Mouse (Mus musculus): ENCODE results near the gene Cd83. TPM values are rescaled to one million over a fixed set of nuclear protein-coding genes. Genes with fewer than 3 reads are reported as not detected.

Gene Cd83
- total RNA-seq, 1 experiment from 2014 or later = 2.5 TPM

DNA sequence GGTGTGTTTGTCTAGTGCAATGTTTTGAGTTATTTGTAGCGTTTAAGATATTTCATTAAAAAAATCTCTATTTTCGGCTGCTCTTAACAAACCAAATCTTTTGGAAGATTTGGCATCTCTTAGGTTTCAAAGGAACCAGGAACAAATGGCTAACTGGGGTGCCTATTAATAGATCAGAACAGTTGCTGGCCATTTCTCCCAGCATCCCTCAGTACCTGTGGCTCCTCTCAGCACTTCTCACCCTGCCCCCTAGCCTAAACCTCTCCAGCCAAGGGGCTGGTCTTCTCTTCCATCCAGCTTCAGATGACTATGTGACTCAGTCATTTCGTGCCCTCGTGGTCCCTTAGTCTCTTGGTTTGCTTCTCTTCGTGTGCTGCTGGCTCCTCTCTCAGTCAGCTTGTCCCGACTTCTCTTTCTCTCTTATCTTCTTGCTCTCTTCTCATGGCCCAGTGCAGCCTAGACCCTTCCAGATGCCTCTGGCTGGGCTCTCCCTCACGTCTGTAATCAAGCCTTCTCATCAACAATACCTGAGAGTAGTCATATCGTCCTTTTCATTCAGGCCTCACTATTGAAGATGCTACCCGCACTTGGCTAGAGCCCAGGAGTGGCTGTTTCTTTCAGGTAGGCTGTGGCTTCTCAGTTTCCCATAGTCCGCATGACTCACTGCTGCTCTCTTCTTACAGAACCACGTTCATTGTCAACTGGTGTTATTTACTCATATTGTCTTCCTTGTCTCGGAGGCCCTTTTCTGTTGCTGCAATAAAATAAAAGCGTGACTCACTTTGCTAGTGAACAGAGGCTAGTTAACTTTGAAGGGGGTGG is 9.8 kb upstream of the Cd83 start:
- no peak for DNase-seq

DNA sequence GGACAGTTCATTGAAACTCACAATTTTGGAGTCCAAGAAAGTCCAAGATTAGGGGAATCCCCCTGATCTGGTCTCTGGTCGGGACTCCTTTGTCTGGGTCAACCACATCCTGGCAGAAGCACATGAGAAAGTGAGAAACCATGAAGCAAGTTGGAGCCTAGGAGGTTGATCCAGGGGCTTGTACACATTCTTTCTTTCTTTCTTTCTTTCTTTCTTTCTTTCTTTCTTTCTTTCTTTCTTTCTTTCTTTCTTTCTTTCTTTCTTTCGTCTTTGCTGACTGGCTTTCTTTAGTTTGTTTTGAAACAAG is 9.2 kb upstream of the Cd83 start:
- DNase-seq = no peak

DNA sequence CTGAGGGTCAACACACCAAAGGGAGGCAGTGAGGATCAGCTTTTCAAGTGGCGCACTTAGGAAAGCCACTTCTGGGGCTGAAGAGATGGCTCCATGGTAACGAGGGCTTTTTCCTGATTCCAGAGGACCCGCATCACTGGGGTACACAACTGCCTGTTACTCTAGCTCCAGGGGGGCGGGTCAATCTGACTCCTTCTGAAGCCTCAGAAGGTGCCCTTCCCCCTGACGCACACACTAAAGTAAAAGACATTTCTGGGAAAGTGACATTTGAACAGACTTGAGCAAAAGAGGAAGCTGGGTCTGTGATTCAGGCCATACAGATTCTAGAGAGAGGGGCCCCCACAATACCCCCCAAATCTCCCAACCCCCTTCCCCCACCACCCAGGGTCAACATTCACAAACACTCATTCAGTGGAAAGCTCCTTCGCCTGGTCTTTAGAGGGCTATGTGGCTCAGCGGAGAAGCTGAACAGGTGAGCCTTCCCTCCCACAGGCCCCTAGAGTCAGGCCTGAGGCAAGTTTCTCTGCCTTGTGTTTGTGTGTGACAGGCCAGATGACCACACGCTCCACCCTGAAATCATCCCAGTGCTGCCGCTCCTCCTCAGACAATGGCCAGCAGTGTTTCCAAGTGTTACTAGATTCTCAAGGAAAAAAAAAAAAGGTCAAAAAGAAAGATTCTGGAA is 7.1 kb upstream of the Cd83 start:
- DNase-seq = no peak

DNA sequence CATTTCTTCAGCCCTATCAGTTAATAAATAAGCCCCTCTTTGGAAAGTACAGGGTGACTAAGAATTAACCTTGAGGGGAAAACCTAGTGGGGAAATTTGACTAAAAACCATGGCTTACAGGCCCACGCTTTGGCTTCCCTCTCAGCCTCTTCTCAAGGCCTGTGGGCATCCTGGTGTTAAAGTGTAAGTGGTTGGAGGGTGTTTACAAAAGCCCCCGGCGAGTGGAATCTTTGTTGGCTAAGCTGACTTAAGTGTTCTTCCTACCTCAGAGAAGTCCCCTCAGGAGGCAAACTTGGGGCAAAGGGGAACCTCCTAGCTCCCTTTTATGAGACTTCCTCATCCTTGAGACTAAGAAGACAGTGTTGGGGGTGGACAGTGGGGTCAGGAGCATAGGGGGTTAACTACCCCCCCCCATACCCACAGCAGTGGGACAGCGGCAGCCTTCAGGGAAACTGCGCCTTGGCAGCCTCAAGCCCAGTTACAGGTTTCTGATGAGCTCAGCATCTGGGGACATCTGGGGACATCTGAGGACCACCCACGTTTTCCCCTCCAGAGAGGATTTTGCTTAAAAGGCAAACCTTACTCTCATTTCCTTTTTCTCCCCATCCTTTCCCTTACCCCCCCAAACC is 6.4 kb upstream of the Cd83 start:
- DNase-seq = no peak

DNA sequence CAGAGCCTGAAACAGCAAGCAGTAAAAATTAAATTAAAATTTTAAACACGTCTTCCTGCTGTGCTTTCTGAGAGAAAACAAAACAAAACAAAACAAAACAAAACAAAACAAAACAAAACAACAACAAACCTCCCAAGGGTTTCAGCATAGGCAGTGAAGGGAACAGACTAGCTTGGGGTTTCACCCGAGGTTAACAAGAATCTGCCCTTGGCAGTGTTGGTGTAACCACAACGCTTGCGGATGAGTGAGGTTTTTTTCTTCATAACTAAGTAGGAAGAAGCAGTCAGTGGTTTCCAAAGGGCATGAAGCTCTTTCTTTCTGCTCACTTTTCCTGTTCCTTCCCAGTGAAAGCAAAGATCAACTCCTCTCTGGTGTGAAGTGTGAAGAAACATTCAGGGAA is 5.6 kb upstream of the Cd83 start:
- DNase-seq = no peak

DNA sequence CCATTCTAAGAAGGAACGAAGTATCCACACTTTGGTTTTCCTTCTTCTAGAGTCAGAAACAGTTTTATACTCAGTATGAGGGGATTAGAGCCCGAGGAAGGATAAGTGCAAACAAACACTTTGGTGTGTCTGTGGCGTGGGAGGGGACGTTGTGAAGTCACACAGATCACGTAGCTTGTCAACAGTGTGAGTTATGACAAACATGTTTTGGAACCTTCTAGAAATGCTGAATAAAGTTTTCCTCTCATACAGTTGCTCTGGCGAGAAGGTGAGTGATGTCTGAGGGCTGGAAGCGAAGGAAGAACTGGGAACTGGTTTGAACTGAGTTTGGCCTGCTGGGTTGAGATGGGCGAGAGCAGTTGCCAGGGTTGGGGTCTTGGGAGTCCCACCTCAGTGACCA is 4.5 kb upstream of the Cd83 start:
- no peak for DNase-seq

DNA sequence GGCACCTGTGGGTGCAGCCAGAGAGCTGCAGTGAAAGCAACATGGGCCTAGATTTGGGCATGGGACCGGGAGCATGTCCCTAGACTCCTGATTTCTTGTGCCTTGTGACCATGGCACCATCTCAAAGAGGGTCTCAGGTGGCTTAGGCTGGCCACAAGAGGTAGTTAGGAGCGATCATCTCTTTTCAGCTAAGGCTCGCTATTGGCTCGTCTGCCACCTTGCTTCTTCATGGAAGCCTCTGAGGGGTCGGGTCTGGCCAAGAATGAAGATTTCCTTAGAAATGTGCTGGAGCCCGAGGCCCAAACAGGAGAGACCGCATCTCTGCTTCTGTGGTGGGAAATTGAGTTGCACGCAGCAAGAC is 1.1 kb downstream of the Cd83 start:
- no peak for DNase-seq

DNA sequence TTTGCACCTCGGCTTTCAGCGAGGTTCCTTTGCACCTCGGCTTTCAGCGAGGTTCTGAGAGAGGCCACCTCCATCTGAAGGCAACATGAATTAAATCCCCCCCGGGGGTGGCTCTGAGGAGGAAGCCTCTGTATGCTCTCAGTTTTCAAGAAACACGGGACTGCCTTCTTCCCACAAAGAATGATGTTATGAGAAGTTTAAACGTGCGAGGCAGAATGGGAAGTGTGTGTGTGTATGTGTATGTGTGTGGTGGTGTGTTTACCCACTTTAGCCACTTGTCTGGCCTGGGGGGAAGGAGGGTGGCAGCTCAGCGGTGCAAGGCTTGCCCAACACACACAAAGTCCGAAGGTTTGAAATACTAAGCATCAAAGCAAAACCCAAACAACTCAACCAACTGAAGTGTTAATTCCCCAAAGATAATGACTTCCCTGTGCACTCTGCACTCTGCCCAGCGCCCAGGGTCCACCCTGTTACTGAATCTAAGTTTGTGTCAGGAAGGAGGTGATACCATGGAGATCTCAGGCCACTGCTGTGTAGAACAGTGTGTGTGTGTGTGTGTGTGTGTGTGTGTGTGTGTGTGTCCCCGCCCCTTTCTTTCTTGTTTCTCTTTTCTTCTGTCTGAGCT is 1.7 kb downstream of the Cd83 start:
- no peak for DNase-seq

DNA sequence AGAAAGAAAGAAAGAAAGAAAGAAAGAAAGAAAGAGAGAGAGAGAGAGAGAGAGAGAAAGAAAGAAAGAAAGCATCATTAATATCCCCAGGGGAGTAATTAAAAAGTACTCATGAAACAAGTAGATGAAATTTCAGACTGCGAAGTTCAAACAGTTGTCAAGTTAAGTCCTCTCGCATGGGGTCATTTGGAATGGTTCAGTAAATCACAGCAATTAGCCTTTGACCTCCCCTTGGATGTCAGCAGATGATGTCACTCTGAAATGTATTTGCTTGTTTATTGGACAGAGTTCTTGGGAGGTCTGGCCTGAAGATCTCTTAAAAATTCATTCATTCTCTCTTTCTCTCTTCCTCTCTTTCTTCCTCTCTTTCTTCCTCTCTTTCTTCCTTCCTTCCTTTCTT is 2.7 kb downstream of the Cd83 start:
- DNase-seq = no peak

DNA sequence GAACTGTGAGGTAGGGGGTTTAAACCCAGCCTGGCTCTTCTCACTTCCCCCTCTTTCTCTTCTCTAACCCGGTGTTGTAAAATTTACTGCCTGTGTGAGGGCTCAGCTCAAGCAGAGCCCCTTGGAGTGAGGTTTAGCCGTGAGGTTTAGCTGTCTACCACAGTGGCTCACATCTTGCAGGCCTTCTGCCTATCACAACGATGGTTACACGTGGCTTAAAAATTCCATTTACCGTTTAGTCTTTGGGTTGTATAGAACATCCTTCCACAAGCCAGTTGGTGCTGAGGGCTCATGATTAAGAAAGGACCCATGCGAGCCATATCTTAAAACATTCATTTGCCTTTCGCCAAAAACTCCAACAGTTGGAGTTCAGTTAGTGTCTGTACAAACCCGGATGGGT is 3.5 kb downstream of the Cd83 start:
- no peak for DNase-seq

DNA sequence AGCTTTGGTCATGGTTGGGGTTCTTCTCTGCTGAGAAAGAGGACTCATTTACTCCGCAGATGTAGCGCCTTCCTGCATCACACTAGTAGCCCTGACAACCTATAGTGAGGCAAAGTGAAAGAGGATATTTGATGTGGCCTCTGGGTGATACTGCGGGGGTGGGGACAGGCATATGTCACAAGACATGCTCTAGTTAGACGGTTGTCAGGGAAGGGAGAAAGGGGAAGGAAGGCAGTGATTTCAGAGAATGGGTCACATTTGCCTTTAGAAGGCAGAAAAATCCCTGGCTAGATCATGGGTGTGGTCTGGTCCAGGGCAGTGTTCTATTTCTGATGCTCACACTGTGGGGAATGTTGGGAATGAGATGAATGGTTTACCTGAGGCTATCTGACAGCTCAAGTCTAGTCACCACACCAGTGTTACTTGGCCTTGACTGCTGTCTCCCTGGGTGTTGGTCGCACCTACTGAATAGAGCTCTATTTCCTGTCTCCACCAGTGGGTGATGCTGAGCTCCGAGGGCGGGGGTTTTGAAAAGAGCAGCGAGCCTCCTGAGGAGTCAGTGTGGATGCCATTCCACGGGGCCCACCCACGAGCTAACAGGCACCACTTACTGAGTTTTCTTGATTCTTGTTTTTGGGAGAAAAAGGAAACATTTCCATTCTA is 4.5 kb downstream of the Cd83 start:
- no peak for DNase-seq

DNA sequence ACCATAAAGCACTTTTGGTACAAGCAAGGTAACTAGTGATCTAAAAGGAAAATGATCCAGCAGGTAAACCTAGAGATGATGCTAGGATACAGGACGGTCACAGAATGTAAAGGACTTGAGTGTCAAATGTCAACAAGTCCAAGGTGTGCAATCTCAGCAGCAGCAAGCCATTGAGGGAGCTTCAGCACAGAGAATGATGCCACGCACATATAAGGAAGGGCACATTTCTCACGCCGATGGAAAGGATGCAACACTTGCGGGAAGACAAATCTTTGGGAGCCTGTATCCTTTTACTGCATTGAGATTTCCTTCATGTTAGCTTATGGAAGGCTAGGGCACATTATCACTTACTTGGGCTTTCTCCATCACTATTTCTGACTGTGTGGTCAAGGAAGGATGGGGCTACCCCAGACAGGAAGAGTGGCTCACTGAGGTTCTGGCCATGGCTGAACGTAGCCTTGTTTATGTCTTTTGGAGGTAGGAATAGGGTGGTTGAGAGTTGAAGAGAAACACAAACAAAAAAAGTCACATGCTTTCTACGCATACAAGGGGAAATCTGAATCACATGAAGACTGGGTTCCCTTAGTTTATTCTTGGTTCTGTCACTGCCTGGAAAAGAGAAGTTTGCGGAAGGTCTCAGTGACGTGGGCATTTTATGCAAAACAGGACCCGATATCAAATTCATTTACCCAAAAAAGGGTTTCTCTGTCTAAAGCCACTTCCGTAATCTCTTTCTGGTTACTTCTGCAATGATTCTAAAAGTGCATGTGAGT is 5.8 kb downstream of the Cd83 start:
- DNase-seq = no peak

DNA sequence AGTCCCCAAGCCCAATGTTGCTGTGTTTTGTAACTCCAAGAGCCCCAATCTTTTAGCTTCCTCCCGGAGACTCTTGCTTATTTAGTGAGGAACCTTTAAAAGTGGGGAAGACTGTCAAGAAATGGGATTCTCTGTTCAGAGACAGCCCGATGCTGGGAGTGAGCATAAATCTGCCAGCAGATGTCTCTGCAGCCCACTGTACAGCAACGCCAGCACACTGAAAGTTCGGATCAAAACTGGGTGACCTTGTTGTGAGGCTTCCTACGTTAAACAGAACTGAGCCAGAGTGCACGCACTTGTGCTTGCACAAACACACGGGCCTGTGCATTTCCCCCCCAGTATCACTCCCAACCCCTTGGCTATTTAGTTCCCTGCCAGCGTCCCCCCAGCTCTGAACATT is 10.8 kb downstream of the Cd83 start:
- peak; percentile 60 for DNase-seq

DNA sequence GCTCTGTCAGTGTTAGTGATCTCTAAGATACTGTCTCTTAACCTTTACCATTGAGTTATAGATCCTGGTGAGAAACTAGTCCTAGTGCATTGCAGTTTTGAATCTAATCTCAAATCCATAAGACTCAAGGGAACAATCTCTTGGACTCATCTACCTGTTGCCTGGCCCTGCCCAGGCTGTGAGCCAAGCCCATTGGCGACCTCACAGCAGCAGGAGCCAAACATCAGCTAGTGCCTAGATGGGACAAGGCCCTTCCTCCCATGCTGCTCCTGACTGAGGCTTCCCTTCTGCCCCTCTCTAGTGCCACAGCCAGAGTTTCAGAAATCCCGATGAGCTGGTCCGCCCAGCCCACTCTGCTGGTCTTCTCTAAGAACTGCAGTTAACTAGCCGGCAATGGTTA is 14.1 kb downstream of the Cd83 start:
- DNase-seq = no peak

DNA sequence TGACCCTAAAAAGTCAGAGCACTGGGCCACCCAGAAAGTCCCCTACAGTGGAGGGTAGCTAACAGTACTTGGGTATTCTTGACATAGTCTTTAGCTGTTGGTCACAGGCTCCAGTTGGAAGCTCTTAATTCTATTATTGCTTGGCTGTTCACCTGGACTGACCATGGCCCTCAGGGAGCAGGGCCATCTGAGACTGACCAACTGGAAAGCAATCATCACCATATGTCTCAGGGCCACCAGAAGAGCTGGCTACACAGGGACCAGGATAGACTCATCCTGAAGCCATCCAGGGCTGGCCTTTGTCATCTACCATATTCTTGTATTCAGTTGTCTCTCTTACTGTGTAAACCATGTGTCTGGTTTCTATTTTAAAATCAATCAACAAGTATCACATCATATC is 15.6 kb downstream of the Cd83 start:
- DNase-seq = no peak

DNA sequence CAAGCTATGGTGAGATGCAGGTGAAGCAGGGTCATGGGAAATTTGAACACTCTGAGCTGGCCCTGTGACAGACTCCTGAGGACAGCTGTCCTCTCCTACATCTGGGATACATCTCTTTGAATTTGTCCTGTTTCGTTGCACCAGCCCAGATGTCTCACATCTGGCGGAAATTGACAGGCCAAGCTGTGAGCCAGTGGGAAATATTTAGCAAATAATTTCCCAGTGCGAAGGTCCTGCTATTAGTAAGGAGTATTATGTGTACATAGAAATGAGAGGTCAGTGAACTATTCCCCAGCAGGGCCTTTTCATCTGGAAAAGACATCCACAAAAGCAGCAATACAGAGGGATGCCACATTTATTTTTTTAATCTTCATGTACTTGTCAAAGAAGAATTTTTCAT is 17.4 kb downstream of the Cd83 start:
- no peak for DNase-seq

DNA sequence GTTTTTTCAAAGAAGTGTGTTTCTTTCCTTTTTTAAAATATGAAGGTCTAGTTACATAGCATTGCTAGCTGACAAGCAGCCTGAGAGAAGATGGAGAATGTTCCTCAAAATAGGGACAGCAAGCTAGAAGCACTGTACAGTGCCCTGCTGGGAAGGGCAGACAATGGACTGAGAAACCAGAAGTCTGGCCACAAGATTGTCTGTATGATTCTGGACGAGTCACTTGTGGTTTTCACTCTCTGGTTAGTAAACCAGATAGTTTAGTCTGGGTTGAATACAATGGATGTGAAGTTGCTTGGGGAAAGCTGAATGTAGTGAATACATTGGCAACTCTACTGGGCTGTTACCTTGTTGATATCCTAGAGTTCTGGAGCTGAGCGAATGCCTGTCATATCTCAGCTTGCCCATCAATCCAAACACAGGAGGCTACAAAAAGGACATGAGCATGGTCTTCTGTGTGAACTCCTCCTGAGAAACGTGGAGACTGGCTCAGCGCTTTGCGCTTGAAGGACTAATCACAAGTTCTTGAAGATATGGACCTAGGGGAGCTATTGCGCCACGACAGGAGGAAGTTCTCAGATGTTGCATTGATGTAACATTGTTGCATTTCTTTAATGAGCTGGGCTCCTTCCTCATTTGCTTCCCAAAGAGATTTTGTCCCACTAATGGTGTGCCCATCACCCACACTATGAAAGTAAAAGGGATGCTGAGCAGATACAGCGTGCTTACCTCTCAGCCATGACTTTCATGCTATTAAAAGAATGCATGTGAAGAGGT is 18.0 kb downstream of the Cd83 start:
- DNase-seq = no peak

DNA sequence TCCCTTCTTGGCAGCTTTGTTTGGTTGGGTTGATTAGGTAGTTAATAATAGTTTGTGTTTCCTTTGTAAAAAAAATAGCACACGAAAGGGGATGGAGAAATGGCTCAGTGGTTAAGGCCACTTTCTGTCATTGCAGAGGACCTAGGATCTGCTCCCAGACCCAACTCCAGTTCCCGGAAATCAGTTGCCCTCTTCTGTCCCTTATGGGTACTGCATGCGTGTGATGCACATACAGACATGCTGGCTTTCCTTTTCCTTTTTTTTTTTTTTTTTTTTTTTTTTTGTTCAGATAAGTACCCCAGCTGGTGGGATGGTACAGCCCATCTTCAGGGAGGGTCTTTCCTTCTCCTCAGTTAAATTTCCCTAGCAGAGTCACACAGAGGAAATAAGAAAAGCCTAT is 20.1 kb downstream of the Cd83 start:
- peak; percentile 24 for DNase-seq

DNA sequence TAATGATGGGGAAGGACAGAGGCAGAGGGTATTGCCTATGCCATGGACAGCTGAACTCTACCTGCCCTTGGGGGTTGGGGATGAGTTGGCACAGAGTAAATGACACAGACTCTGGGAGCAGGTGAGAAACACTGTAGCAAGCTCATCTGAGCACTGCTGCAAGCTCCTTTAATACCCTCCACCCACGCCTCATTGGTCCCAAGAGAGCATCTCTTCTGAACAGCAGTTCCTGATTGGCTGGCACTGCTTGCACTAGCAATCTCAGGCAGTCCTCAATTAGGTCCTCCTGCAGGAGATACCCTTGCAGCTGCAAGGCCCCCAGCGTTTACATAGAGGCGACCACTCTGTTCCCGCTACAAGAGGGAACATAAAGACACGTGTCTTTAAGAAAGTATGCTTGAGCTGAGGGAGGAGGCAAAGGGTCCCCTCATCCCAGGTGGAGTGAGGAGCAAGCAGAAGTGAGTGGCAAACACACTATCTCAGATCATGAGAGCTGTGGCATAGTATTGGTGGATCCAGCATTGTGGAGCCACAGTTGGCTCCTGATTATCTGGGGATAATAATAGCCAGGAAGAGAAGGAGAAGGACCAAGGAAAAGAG is 20.7 kb downstream of the Cd83 start:
- no peak for DNase-seq

DNA sequence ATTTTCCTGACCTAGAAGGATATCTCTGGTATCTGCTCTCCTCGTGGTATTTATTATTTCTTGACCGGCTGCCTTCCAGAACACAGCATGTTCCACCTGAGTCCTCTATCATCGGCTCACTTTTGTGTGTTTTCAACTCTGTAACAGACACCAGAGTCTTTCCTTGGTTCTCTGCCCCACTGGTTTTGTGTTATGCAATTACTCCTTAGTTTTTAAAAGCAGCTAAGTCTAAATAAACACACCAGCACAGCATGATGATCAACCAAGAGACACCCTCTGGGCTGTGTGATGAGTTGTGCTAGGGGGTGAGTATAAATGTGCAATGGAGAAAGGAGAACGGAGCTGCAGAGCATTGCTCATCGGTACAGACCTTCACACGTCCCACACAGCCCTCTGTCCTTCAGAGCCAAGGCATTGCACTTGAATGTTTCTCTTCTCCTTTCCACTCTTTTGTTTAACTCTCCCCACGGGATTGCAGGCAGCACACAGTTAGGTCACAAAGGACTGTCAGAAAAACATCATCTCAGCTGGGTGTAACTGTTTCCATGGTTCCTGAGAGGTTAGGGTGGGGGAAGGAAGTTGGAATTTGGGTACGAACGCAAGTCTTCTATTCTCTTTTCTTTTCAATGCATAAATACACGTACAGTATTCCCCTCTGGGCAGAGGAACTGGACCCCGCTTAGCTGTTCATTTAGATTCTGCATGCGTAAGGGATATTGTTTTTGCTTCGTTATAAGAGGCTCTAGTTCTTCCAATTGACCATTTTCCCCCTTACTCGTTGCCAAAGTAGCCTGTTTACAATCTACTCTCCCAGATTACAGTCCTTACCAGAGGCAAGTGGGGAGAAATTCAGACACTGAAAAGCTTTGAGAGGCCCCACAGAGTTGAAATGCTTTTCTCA is 22.0 kb downstream of the Cd83 start:
- DNase-seq = no peak
